Mouse (Mus musculus): Measurements from ENCODE around the gene Dab1. TPM values are rescaled to one million over a fixed set of nuclear protein-coding genes. Genes with fewer than 3 reads are reported as not detected.

Gene Dab1
- total RNA-seq, 2 experiments from 2014 or later, result 159 to 164 TPM

DNA sequence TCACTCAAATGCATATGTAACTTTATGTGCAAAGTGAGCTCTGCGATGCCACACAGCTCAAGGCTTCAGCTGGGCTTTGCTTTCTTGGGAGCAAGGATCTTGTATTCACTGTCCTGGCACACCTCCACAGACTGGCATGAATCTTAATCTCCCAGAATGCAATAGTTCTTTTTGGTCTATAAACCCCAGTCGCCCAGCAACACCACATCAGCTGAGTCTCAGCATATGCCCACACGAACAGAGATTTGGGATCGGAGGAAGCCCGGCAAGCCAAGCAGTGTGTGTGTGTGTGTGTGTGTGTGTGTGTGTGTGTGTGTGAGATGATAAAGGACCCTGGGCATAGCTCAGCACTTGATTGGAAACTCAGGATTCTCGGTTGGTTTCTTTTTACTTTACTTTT lies 177.3 kb downstream of the Dab1 start:
- peak; percentile 77 for DNase-seq
- intact Hi-C loops (cut with DNase I), result no loop called here

DNA sequence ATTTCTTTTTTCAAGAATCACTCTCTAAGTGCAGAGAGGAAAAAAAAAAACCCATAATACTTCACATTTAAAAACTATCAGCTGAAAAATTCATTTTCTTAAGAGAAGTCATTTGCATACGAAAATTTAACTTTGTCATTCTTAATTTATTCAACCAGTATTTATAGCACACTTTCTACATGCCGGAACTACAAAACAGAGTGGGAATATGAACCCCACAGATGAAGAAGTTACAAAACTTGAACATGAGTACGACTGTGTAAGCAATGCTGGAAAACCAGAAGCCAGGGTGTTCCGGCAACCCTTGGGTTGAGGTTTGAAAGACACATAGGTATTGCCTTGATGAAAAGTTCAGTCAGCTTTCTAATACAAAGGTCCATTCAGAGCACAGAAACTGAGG lies 183.3 kb downstream of the Dab1 start:
- DNase-seq, result no peak
- intact Hi-C loops (cut with DNase I), result no loop called here

DNA sequence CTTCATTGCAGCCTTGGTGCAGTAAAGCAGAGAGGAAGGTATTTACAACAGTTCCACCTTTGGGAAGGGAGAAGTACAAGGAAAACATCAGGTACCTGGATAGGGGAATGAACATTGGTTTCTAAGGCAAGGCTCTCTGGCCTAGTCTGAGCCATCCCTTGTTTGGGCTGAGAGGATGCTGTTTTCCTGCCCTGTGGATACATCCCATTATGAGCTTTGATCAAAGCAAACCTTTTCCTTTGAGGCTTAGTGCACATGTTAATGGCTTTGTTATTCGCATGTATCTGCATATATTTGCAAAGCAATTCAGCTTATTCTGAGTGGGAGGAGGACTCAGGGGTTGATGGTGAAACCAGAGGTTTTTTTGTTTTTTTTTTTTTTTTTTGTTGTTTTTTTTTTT lies 185.3 kb downstream of the Dab1 start:
- intact Hi-C loops (cut with DNase I), result no loop called here
- no peak for DNase-seq

DNA sequence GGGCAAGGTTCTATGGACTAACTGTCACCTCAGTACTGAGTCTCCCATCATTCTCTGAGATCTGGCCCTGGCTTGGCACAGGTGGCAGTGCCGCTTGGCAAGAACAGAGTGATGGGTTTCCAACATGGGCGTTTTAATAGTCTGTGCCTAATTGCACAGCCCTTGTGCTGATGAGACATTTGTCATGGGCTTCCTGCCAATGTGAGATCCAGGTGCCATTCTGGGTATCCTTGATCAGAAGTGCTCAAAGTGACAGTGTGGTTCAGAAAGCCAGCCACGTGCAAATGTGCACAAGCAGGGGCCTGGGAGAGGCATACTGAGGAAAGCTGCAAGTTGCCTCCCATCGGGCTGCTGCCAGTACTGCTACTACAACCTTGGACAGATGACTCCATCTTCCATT lies 203.5 kb downstream of the Dab1 start:
- DNase-seq, result peak; percentile 78
- intact Hi-C loops (cut with DNase I), result no loop called here

DNA sequence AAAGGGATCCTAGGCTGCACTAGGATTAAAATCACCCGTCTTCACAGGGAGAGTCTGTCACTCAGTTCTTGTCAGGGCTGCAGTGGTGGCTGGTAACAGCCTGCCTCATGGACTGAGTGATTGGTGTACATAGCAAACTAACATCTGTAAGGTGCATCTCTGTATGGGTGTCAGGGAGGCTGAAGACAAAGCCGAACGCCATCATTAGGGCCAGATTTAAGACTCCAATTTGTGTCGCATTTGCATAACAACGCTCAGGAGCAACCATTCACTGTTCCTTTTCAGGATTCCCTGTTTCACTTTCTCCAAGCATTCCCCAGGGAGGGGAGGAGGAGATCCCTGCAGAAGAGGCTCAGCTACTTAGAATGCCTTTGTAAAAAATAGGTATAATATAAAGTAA lies 219.2 kb downstream of the Dab1 start:
- intact Hi-C loops (cut with DNase I), result no loop called here
- no peak for DNase-seq

DNA sequence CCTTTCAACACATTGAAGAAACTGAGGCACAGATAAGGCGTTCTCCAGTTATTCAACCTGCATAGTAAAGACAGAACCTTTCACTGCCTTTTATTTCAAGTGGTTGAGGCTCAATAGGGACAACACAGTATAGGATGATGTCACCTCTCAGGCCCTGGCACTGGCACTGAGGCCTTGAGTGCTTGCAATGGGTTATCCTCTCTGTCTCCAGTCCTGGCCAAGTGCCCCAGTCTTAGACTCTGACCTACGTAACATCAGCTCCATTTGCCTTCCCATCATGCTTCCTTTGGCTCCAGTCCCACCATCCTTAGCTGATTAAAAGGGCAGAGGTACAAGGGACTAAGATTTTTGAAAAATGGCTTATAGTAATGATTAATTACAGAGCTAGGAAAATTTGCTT lies 220.4 kb downstream of the Dab1 start:
- intact Hi-C loops (cut with DNase I), result no loop called here
- peak; percentile 23 for DNase-seq

DNA sequence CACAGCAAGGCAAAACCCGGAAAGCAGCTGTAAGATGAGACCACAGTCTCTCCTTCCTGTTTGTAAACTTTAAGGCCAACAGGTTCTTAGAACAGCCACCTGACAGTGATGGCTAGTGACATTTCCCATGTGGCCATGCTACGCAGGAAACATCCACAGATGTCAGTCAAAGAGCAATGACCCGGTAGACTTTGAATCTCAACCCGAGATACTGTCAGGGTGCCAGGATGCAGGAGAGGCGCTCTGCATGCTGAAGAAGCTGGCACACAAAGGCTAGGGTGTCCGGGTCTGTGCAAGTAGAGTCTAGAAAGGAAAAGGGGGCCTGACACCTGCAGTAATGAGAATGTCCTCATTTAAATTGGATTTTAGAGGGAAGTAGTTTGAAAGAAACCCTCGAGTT lies 222.0 kb downstream of the Dab1 start:
- peak; percentile 56 for DNase-seq
- intact Hi-C loops (cut with DNase I), result no loop called here

DNA sequence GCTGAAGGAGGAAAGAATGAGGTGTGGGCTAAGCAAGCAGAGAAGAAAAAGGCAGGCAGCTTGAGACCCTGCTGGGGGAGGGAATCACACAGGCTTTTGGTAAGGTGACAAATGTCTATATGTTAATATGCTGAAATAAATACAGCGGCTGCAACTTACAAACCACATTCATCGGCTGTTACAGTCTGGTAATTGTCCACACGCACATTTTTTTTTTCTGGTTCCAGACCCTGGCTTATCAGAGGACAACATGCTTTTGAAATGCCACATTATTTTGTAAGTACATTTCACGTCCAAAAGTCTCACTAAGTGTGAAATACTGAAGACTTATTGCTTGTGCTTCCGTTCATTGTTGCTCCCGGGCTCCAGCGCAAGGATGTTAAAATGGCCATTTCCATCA lies 225.5 kb downstream of the Dab1 start:
- no peak for DNase-seq
- intact Hi-C loops (cut with DNase I), result no loop called here

DNA sequence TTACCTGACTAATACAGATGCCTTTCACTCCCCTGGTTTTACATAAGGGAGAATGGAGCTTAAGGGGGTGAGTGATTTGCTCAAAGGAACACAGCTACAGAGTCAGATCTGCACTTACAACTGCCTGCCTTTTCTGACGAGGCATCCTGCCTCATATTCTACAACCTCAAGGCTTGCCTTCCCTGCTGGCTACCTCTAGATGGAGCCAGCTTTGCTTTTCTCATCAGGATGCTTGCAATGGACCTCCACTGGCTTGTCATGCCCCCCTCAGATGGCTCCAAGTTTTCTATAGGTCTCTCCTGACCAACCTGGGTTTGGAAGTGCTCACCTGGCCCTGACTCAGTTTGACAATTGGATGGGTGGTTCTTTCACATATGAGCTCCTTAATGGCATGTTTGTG lies 238.0 kb downstream of the Dab1 start:
- DNase-seq, result peak; percentile 3
- intact Hi-C loops (cut with DNase I), result no loop called here

DNA sequence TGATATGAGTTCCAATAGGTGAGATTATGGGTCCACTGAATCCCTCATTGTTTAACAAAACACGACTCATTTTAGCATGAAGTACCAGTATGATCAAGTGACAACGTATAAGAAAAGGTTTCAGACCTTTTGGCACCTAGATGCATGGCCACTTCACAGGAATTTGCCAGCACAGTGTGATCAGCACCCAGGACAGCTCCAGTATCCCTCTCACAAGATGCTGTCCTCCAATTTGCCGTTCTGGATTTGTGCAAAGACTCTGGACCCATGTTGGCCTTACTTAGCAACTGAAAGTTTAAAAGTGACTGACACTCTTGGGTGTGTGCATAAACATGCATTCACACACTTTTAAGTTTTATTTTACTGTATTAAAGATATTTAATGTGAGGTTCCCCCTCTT lies 256.4 kb downstream of the Dab1 start:
- DNase-seq, result no peak
- intact Hi-C loops (cut with DNase I), result no loop called here

DNA sequence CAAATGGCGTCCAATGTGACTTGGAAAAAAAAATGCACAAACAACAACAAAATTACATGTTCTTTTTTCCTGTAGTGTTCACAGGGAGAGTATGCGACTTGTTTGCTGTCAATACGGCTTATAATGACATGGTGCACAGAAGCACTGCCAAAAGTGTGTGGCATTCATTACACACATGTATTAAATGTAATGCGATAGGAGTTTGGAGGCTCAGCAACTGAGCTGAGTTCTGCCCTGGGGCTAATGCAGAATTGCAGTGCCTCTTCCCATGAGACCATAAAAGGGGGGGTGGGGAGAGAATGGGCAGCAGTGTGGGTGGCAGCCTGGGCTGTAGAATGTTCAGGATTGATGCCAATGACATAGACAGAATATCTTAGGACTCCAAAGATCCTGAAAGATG lies 259.7 kb downstream of the Dab1 start:
- peak; percentile 10 for DNase-seq
- intact Hi-C loops (cut with DNase I), result no loop called here

DNA sequence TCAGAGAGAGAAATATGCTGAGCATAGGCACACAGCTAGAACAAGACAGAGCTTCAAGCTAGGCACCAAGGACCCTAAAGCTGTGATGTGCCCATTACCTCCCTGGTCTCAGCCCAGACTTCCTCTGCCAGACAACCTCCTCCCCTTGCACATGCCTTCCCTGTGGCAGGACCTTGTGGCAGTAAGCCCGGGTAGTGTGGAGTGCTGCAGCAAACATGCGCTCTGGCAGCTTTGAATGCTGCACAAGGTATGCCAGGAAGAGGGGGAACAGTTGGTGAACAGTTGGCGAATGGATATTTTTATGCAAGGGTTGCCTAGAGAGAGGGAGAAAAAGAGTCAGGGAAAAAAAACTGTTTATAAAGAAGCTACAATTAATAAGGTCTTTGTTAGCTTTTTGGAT lies 262.5 kb downstream of the Dab1 start:
- DNase-seq, result peak; percentile 87
- intact Hi-C loops (cut with DNase I), result no loop called here

DNA sequence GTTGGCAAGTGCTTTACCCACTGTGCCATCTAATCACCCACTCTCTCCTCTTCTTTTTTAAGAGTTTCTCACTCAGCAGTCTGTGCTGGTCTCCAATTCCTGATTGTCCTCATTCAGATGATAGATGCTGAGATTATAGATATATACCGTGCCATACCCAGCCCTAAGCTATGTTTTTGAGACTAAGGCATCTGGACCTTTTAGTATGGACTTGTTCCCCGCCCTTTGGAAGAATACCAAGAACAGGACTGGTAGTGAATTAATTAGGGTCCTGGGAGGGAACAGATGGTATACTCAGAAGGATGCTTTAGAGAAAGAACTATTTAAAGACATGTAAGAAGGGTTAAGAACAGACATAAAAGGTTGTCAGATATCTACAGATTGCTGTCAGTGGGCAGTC lies 268.9 kb downstream of the Dab1 start:
- no peak for DNase-seq
- intact Hi-C loops (cut with DNase I), result no loop called here

DNA sequence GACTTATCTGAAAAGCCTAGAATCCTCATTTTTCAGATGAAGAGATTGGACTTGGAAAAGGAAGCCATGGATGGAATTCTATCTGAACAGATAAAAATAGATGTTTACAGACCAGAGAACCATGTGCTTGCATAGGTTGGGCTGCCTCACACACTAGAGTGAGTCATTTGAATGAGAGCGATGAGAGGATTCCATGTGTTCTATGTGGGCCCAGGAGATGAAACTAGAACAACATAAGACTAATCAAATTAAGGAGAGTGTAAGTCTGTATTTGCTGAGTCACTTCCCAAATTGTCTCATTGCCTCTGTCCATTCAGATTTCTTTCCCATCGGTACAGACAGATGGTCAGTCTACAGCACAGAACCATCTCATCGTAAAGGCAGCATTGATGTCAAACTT lies 270.0 kb downstream of the Dab1 start:
- intact Hi-C loops (cut with DNase I), result no loop called here
- DNase-seq, result no peak

DNA sequence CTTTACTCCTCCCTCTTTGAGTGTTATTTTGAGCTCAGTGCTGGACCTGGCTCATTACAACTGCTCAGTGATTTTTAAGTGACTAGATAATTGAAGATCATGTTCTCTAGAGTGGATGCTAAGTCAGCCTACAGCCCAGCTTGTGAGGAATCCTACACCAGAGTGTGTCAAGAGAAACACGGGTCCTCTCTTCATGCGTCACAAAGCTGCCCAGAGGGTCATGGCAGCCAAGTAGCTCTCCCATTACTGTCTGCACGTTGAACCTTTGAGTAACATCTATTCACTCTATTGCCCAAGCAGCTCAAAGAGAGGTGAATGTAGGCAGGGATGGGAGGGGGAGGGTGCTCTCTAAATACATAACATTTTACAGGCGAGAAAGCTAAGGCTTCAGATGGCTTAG lies 277.6 kb downstream of the Dab1 start:
- intact Hi-C loops (cut with DNase I), result no loop called here
- no peak for DNase-seq

DNA sequence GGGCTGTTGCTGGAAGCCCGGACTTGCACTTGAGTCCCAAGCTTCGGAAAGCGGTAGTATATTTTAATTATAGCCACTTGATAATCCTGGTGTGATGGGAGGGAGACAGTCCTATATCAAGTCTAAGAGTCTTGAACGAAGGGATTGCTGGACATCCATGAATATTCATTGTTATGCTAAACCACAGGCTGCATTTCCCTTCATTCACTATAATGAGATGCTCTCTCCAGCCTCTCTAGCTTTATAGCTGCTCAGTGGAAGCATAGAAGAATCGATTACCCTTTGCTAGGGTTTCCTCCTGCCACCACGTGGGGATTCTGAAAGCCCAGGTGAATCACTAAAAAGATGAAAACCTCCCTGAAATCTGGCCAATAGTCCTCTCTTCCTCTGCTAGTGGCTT lies 278.5 kb downstream of the Dab1 start:
- intact Hi-C loops (cut with DNase I), result no loop called here
- DNase-seq, result no peak

DNA sequence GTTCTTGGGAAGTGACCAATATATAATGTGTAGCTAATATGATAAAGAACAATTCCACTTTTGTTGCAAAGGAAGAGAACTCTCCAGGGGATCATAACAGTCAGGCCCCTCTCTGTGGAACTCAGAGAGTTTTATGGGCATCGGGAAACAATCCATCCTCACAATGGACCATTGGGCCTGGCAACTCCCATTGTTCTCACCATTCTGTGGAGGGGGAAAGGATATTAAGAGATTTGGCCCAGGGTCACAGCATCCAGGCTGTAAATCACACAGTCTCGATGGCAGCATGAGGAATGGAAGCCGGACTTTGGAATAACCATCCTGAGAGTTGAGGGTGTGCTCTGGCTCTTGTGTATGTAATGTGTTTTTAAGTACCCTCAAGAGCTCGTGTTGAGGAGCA lies 292.3 kb downstream of the Dab1 start:
- no peak for DNase-seq
- intact Hi-C loops (cut with DNase I), result no loop called here

DNA sequence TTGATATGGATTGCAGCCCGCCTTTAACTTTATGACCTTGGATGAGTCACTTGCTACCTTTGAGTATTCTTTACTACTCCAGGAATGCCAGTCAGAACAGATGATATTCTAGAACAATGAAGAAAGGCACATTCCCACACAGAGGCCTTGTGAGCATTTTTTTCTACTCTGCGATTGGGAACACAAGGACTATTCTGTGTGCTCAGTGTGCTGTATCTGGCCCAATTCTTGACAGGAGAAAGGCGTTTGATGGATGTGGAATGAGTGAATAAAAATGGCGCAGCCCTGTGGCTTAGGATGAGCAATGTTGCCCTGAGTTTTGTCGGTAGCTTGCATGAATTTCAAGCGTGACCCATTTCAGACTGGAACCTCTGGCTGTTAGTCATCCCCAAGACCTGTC lies 292.9 kb downstream of the Dab1 start:
- no peak for DNase-seq
- intact Hi-C loops (cut with DNase I), result no loop called here

DNA sequence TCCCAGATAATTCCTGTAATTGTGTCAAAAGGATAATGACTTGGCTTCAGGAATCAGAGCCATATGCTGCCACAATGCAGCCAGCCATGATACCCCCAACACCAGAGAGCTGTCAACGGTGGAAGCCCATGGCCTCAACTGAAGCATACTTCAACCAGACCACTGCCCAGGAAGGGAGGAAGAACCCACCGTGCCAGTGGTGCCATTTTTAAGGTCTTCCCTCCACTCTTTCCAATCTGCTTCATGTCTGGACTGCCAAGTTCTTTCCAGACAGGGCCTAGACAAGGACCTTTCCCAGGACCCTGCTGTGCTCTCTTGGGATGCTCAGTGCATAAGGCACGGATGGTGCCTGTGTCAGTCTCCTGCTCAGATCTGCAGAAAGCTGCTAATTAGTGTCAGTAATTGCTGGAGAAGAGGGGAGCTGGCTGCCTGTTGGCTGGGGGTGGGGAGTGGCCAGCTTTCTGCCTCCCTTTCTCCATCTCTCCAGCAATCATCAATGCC lies 303.3 kb downstream of the Dab1 start:
- DNase-seq, result peak; percentile 90
- intact Hi-C loops (cut with DNase I), result no loop called here

DNA sequence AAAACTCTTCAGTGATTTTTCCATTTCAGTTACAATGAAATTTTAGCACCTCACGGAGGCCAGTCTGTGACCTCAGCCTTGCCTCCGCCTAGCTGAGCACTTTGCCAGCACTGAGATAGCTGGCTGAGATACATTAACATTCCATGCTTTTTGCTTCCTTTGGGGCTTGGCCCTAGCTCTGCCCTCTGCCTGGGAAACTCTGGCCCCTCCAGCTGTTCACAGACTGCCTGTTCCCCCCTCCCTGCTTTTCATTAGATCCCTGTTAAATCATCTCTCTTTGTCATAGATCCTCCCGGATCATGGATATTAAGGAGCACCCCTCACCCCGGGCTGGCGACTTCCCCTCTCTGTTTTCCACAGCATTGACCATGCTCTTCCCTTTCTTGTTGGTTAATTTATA lies 307.5 kb downstream of the Dab1 start:
- DNase-seq, result no peak
- intact Hi-C loops (cut with DNase I), result no loop called here

DNA sequence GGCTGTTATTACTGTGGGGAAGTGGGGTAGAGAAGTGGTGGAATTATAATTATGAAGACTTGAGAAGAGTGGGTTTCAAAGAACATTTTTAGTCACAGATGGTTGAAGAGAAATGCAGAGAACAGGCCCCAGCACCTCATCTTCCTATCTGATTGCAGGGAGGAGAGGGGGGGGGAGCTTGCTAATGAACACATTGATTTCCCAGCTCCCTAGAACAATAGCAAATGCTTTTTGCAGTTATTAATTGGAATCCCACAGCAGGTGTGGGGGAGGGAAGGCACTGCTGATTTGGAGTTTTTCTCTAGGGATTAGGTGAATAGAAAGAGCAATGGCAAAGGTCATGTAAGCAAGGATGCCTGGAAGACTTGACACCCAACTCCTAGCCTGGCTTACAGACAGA lies 310.5 kb downstream of the Dab1 start:
- DNase-seq, result no peak
- intact Hi-C loops (cut with DNase I), result no loop called here

DNA sequence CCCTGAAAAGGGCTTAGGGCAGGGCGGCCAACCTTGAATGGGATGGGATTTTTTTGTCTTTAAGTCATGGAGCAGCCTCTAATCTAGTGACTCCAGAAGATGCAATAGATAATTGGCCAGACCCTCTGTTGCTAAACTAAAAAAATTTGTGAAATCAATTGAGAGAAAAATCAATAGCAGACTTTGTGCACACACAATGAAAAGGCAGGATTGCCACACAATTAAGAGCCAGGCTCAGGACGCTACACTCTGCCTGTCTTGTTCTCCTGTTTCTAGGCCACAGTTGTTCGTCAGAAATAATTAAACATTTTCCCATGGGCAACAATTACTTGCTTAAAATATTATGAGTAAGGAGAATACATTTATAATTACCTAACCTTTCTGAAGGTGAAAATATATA lies 315.2 kb downstream of the Dab1 start:
- intact Hi-C loops (cut with DNase I), result no loop called here
- DNase-seq, result no peak

DNA sequence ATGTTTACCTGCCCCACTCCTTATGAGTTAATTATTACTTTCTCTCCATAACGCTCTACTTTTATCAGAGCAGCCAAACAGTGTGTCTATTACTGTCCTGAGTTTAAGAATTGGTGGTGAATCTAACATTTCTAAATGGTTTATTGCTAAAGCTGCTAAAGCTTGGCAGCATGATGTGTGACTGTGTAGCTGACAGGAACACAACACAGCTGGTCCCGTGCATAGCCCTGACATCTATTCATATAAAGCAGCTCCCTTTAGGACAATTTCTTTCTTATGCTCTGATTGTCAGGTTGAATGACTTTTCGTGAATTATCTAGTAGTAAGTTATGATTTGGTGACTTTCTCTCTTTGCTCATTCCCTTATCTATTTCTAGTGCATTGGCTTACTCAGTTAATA lies 329.1 kb downstream of the Dab1 start:
- intact Hi-C loops (cut with DNase I), result no loop called here
- DNase-seq, result no peak

DNA sequence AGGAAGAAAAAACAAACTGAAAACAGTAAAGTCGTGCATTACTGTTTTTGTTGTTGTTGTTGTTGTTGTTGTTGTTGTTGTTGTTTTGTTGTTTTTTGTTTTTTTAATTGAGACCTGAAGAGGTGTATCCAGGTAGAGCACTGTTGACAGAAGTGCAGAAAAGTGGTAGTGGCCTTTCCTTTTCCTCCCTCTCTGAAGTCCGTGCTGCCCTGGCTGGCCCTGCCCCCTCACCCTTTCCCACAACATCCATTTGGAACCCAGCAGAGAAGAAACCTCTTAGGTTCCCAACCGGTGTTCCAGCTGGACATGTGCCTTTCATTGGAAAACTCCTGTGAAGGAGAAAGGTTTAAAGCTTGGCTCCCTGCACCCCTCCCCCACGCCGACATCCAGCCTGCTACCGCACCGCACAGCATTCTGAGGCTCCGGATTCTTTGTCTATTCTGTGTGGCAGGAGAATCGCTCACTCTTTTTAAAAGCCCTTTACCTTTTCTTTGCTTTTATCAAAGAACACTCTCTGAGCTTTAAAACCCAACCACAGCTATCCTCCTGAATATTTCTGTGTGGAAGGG lies 334.6 kb downstream of the Dab1 start:
- intact Hi-C loops (cut with DNase I), result no loop called here
- DNase-seq, result peak; percentile 10

Data from left cerebral cortex, postnatal 4 days (tissue).